Mouse (Mus musculus) thymus, postnatal 25 days (tissue): Measurements from ENCODE around the gene Lce1l.
"Not testable (repeated sequence)": the region's sequence is repeated elsewhere in the genome, so short reads cannot be mapped to it uniquely, and the experiment has no call there.

Experiments used
- DNase-seq: peaks from one replicate; pipeline ENCODE4 v3.0.0; 2022

Gene Lce1l

DNA sequence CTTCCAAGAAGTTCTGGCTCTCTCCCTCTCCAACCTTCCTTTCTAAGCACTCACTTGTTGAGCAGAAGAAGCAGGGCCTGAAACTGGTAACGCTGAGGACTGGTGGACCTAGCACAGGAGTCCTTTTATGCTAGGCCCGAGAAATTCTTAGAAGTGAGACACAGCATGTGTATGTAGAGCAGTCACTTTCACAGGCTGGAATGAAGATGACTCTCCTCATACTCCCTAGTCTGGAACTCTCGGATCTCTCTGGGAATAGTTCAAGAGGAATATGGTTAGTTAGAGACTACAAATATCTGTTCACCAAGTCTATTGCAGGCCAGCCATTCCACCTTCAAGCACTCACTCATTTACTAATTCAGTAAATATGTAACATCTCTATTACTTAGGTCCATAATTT, at the start of gene Lce1l:
TSS of gene Lce1l (minus strand) at position 101 of the 400 bp plus-strand sequence.
- no peak for DNase-seq

DNA sequence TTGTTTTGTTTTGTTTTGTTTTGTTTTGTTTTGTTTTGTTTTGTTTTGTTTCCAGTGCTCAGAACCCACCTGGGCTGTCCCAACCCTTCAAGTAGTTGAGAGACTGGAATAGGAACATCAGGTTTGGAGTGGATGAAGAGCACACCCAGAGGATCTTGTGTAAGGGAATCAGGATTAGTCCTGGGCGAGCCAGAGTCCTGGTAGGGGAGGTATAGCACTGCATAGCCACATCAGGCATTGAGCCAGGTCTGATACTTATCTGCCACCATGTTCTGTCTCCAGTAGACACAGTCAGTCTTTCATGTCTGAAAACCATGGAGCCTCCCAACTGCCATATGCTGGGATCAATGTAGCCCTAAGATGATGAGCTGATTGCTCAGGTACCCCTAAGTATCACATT, 43.4 kb upstream of the Lce1l start:
- DNase-seq: no peak

GRCm38 (mm10) chr3:92894063-92894462, 43.0 kb upstream of the Lce1l start:
- DNase-seq: no peak

DNA sequence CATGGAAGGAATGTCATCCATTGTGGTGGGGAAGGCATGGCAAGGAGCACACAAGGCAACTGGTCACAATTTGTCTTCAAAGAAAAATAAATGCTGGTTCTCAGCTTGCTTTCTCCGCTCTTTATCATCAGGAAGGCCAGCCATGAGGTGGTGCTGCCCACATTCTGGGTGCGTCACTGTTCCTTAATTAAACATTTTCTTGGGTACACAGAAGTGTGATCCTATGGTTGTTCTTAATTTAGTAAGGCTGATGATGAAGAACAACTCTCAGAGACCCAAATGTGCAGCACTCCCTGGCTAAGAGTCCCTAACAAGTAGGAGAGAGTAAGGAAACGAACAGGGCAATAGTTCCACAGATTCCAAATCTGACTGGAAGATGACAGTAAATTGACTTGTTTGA, 23.1 kb upstream of the Lce1l start:
- DNase-seq: no peak

DNA sequence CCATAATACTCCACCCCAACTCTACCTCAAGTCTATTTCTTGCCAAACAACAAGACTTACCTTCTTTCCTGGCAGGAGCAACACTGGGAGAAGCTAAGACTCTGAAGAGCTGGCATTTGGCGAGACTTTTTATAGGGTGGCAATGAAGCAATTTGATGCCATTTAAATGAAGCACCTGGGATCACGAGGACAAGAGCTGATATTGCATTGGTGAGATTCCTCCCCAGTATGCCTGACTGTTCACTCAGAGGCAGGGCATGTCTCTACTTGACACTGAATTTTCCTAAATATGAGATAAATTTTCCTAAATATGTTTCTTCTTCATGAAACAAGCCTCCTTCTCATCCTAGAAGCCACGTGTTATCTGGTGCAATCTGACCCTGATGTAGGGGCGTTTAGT, 19.0 kb upstream of the Lce1l start, which contains the start of gene 2310050C09Rik:
TSS of gene 2310050C09Rik (minus strand) at position 101 of the 400 bp plus-strand sequence.
- no peak for DNase-seq

GRCm38 (mm10) chr3:92827108-92827507, 24.0 kb downstream of the Lce1l start, which contains the start of gene Kprp:
Gene Kprp, minus strand, starts transcription at chr3:92827247.
- no peak for DNase-seq

DNA sequence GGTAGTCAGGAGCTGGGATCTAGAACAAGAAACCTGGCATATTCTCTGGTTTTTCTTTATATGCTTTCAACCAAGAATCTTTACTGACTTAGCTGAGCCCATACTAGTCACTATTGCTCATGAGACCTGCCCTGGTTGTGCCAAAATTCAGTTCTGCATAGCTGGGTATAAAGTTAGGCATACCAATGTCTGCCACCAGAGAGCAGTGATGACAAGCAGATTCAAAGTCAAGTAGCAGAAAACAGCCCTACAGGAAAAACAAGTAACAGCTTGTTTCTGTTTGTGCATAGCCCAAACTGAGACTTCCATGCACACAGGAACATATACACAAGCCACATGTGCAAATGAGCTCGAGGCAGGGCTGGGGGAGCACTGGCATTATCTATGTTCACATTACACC, 25.3 kb downstream of the Lce1l start:
- no peak for DNase-seq

DNA sequence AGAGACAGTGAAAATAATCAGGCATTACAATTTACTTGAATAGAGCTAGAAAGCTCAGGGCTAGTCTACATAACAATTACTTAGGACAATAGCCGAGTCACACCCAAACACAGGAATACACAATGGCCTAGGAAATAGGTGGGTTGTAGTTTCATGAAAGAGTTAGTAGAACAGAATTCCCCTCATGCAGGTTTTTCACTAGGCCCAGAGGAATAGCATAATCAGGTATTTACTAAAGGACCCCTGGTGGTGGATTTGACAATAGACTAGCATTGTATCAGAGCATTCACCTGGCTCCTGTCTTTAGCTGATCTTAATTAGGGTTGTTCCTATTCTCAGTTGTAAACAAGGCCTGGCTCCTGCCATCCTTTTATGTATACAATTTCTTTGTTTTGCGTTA, 35.0 kb downstream of the Lce1l start:
- DNase-seq: not testable (repeated sequence)

DNA sequence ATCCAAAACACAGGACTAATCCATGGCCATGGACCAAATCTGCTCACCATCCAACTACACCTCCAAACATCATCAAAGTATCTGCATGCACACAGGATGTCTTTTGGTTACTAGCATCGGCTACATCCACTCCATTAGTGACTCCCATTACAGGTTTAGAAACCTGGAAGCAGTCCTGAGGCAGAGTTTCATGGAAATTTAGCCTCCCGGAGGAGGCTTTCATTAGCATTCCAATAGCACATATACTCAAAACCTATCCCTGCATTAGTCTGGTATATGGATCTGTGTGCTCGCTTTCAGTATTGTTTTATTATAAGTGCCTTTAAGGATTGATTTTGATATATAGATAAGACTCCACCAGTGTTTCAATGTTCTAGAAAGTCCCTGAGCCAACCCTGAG, 35.5 kb downstream of the Lce1l start:
- DNase-seq: no peak

DNA sequence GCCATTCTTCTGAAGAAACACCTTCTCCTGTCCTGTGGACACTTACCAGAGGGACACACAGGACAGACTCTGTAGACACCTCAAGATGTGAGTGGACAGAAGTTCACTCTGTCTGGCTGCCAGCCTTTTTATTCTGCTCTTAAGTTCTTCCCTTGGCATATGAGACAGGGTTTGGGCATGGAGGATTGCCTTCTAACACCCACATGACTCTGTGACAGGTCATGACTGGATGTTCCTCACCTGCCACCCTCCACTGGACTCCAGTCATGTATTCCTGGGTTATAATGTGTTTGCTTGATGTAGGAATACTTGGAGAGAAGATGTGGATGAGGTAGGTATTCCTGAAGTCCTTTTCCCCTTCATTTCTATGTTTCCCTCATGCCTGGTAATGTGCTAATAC, 43.3 kb downstream of the Lce1l start, which contains the start of gene Lce1k:
TSS of gene Lce1k (minus strand) at position 101 of the 400 bp plus-strand sequence.
- no peak for DNase-seq
